Mouse (Mus musculus) testis, postnatal 10 days (tissue): Measurements from ENCODE around the gene Tlk2.

ENCODE experiments used
- DNase-seq: peaks from one replicate; pipeline ENCODE4 v3.0.0; 2021; ENCODE audit warnings: low spot score

Gene Tlk2

GRCm38 (mm10) chr11:105313633-105314014 is 135.0 kb downstream of the Tlk2 start:
- DNase-seq, result no peak

GRCm38 (mm10) chr11:105315296-105315695 is 136.7 kb downstream of the Tlk2 start:
- DNase-seq, result no peak

DNA sequence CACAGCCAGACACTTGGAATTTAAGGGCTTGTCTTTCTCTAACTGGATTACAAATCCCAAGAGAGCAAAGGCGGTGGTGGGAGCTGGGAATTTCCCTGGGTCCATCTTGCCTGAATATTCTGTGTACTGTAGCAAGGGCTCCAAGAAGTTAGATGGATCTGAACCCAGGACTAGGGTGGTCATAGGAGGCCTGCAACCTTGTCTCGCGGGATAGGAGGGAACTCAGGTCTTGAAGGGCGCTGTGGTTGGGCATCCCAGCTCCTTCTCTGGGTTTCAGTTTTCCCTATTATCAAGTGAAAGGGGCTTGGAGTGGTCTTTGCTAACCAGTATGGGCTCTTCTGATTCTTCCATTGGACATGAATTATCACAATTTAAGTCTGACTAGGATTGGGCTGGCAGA is 137.5 kb downstream of the Tlk2 start:
- no peak for DNase-seq

GRCm38 (mm10) chr11:105317769-105318168 is 139.2 kb downstream of the Tlk2 start:
- DNase-seq, result no peak

GRCm38 (mm10) chr11:105321090-105321489 is 142.5 kb downstream of the Tlk2 start:
- DNase-seq, result no peak

DNA sequence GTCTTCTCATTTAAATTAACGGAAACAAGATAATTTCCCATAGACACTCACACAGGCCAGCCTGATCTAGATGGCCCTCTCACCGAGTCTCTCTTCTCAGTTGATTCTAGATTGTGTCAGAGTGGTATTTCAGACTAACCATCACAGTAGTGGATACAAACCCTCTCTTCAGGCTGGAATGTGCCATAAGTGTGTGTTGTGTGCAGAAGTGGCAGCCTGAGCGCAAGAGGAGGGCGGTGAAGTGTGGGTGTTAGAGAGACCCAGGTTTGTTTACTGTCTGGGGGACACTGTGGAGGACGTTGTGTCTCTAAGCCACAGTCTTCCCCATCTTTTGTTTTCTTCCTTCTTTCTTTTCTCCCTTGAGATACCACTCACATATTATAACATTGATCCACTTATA is 144.9 kb downstream of the Tlk2 start:
- DNase-seq, result no peak

- no peak for DNase-seq
These were observed 148.5 kb downstream of the Tlk2 start for GRCm38 (mm10) chr11:105327101-105327500.

GRCm38 (mm10) chr11:105329962-105330361 is 151.4 kb downstream of the Tlk2 start:
- no peak for DNase-seq

- no peak for DNase-seq
These were observed 152.5 kb downstream of the Tlk2 start for GRCm38 (mm10) chr11:105331129-105331528.

- peak; percentile 84 for DNase-seq
These were observed 153.1 kb downstream of the Tlk2 start for GRCm38 (mm10) chr11:105331732-105332131.

GRCm38 (mm10) chr11:105332468-105332867 is 153.9 kb downstream of the Tlk2 start:
- peak; percentile 80 for DNase-seq
